Mouse (Mus musculus): Measurements from ENCODE around the gene 1700029P11Rik.
A peak's percentile ranks its signal among the peaks of the same experiment; 100 is the strongest.
"Not testable (repeated sequence)": the region's sequence is repeated elsewhere in the genome, so short reads cannot be mapped to it uniquely, and the experiment has no call there.

The 1700029P11Rik gene

DNA sequence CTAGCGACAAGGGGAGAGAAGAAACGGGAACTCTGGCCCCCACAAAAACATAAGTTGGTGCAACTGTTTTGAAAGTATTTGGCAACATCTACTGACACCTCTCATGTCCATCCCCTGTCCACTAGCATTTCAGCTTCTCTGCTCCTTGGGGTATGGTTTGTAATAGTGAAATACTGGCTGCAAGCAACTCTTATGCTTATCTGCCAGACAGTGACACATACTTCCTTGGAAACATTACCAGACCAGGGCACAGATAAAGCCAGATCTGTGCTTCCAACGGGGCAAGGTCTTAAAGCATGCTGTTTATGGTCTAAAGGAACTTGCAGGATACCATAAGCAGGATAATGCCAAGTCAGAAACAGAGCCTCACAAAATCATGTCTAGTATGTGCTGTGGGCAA lies 21.4 kb upstream of the 1700029P11Rik start:
- no peak for DNase-seq (ENCODE audit: low spot score)

DNA sequence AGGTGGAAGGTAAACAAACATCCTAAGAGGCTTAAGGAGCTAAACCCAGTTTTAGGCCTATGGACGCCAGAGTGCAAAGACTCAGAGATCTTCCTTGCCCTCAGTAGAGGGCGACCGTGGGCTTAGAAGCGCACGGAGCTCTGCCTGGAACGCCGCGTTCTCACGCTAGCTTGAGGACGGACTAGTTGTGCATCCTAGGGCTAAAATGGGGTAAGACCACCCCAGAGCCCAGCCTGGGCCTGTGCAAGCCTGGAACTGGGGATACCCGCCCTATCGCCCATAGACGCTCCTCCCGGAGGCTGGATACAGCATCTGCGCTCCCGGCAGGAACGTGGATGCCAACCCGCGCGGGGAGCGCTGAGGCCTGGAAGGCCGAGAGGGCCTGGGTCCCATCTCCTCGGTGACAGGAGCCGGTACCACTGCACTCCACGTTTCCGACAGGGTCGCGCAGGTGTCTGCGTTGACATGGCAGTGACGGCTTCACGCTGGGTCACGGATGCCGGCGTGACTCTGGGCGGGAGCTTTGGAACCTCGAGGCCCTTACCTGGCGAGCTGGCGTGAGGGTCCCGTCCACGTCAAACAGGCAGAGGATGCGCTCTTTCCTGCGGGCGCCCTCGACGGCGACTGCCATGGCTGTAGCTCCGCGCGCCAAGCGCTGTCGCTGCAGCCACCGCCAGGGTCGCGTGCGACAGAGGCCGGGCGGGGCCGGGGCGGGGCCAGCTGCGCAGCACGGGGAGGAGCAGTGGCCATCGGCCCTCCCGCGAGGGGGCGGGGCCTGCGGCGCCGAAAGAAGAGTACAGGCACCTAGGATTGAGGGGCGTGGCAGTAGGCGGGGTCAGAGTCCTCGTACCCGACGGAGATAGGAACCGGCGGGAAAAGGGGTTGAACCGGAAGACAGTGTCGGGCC lies 19.9 kb upstream of the 1700029P11Rik start, which contains the start of gene Pmm1:
Gene Pmm1, minus strand, starts transcription at position 760 of the 907 bp plus-strand sequence.
- DNase-seq (ENCODE audit: low spot score), result peak; percentile 99

DNA sequence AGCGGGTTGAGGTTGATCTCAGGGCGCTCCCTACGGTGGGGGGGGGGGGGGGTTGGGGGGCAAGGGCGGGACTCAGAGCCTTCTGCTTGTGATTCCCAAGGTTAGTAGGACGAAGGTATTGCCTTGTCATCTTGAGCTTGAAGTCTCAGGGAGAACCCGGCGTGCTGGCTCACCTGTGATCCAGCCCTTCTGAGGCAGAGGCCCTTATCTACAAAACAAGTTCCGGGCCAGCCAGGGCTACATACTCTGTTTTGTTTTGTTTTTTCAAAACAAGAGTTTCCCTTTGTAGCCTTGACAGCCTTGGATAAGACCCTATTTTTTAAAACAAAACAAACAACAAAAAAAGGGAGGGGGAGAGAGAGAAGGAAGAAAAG lies 19.3 kb upstream of the 1700029P11Rik start:
- DNase-seq (ENCODE audit: low spot score), result no peak

DNA sequence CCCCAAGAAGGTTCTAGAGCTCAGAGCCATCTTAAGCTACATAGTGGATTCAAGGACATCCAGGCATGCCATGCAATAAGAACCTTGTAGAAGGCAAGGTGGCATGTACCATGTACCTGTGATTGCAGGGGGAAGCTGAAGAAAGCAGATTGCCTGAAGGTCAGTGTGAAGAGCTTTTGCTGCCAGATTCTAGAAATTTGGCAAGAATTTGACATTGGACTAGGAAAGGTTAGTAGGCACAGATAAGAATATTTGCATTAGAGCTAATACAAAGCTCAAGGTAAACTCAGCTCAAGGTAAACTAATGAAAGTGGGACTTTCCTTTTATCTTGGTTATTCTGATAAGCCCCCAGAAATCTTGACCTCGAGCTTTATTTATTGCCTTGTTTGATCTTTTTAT lies 16.1 kb upstream of the 1700029P11Rik start:
- DNase-seq (ENCODE audit: low spot score), result no peak

GRCm38 (mm10) chr15:81964980-81965545 lies 15.3 kb upstream of the 1700029P11Rik start:
- no peak for DNase-seq (ENCODE audit: low spot score)

GRCm38 (mm10) chr15:81966062-81966829 lies 14.1 kb upstream of the 1700029P11Rik start:
- DNase-seq (ENCODE audit: low spot score), result no peak

DNA sequence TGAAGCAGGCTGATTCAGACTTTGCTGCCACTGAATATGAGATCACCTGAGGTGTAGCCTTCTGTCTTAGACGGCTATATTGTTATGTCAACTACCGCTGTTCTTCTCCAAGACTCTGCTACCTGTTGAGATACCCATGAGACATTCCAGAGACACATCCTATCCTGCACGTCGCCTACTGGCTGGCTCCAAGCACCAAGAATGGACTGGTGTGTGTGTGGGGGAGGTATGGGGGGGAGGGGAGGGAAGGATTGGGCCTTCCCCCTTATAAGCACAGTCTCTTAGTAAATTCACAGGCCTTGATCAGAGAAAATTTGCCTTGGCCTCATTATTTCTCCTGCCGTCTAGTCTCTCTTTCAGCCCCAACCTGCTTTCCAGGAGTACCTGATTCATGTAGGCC lies 12.5 kb upstream of the 1700029P11Rik start:
- DNase-seq (ENCODE audit: low spot score), result no peak

DNA sequence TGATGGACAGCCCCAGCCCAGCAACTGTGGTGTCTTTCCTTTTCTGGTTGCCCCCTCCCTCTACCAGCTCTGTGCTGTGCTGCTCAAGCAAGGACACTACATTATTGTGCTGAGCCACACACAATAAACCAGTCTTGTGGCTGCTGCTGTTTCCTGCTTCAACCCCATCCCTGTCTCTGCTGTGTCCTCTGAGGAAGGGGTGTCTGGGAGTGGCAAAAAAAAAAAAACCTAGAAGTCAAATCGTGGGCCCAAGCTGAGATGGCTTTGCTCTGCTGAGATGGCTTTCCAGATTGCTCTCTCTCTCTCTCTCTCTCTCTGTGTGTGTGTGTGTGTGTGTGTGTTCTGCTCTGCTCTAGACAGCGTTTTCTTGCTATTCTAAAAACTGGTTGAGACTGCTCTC lies 11.9 kb upstream of the 1700029P11Rik start:
- no peak for DNase-seq (ENCODE audit: low spot score)

GRCm38 (mm10) chr15:81969173-81969572 lies 11.2 kb upstream of the 1700029P11Rik start:
- DNase-seq (ENCODE audit: low spot score), result no peak

- not testable (repeated sequence) for DNase-seq (ENCODE audit: low spot score)
Observed at GRCm38 (mm10) chr15:81969635-81970034, 10.7 kb upstream of the 1700029P11Rik start.

GRCm38 (mm10) chr15:81970498-81970897 lies 9.8 kb upstream of the 1700029P11Rik start:
- DNase-seq (ENCODE audit: low spot score), result not testable (repeated sequence)

- not testable (repeated sequence) for DNase-seq (ENCODE audit: low spot score)
Observed at GRCm38 (mm10) chr15:81975156-81975555, 5.2 kb upstream of the 1700029P11Rik start.

GRCm38 (mm10) chr15:81982173-81982572 lies 1.8 kb downstream of the 1700029P11Rik start:
- DNase-seq (ENCODE audit: low spot score), result no peak

- no peak for DNase-seq (ENCODE audit: low spot score)
Observed at GRCm38 (mm10) chr15:81985267-81986161, 5.2 kb downstream of the 1700029P11Rik start.

DNA sequence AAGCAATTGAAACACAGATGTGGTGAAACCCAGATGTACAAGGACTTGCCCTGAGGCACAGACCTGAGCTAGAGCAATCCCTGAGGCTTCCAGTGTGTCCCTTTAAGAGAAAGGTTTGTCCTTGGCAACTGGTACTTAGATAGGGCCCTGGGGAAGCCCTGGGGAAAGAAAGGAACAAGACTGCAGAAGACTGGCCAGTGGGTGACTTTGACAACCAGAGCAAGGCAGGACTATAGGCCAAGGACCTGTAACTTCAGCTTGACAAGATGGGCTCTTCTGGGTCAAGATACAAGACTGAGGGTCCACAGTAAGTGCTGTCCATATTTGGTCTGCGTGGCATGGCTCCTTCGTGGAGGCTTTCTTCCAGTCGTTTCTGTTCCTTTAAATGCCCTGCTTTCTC lies 7.3 kb downstream of the 1700029P11Rik start, which contains the start of gene Xrcc6:
Gene Xrcc6, plus strand, starts transcription at position 190 of the 400 bp plus-strand sequence.
- no peak for DNase-seq (ENCODE audit: low spot score)

DNA sequence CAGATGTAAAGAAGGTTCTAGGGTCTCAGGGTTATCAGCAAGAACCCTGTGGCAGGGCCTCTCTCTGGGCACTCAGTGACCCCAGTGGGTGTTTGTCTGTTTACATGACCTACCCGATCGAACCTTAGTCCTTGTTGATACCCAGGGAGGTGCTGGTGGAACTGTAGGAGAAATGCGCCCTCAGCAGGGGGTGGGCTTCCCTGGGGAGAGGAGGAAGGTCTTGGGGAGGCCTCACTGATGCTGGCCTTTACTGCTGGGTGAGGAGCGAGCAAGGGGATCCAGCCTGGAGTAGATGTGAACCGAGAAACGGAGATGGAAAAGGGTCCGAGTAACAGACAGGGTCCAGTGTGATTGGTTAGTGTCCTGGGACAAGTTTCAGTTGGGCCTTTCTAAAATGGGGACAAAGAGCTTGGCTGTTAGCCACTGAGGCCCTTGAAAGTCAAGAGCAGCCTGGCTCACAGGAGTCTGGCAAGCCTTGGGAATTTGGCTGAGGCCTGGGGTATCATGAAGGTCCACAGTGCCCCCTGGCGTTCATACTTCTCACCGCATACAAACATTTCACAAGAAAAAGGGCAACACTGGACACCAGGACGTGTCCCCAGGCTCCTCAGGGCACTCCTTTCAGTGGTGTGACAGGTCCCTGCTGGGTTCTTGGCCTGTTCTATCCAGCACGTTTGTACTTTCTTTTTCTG lies 9.2 kb downstream of the 1700029P11Rik start:
- DNase-seq (ENCODE audit: low spot score), result peak; percentile 94

GRCm38 (mm10) chr15:81990549-81990948 lies 10.2 kb downstream of the 1700029P11Rik start:
- no peak for DNase-seq (ENCODE audit: low spot score)

DNA sequence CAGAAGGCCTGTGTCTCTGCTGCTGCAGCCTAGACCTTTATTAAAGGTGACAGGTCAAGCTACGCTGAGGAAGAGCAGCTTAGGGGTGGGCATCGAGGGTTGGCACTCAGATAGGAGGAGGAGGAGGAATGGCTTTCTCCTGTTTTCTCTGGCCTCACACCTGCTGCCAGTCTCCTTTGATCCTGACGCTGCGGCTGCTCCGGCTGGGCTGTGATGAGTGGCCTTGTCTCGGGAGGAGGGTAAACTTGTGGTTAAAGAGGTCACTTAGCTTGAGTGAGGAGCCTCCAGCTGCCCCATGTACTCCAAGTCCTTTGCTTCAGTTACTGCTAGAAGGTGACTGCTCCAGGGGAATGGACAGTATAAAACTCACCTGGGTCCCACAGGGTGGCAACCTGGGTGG lies 13.7 kb downstream of the 1700029P11Rik start:
- no peak for DNase-seq (ENCODE audit: low spot score)

GRCm38 (mm10) chr15:82004257-82004656 lies 23.9 kb downstream of the 1700029P11Rik start:
- no peak for DNase-seq (ENCODE audit: low spot score)

GRCm38 (mm10) chr15:82011947-82012346 lies 31.6 kb downstream of the 1700029P11Rik start:
- DNase-seq (ENCODE audit: low spot score), result no peak

Measured in layer of hippocampus, adult 11-12 months (tissue).